Mouse (Mus musculus) lung, adult 18-20 months (tissue): ENCODE results near the gene Myf5.

Experiments used
- DNase-seq, 2 experiments: peaks; one replicate each; pipeline ENCODE4 v3.0.0; 2022; ENCODE audit warnings: mixed read lengths in 2 of 2

Myf5 gene

DNA sequence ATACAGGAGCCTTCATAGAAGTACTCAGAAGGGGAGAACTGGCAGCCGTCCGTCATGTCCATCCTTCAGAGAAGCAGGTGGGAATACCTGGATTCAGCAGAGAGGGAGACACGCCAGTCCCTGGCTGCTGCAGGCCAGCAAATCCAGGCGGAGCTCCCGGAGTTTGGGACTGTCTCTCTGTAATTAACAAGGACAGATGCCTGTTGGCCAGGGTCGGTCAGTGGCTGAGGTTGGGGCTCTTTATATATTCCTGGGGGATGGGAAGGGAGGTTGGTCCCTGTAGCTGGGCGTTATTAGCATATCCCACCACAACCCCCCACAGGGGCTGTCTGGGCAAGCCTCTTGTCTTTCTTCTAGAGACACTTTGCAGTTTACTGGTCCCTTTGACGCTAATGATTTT, at the start of gene Myf5:
Gene Myf5, minus strand, starts transcription at position 265 of the 400 bp plus-strand sequence.
- DNase-seq: no peak

DNA sequence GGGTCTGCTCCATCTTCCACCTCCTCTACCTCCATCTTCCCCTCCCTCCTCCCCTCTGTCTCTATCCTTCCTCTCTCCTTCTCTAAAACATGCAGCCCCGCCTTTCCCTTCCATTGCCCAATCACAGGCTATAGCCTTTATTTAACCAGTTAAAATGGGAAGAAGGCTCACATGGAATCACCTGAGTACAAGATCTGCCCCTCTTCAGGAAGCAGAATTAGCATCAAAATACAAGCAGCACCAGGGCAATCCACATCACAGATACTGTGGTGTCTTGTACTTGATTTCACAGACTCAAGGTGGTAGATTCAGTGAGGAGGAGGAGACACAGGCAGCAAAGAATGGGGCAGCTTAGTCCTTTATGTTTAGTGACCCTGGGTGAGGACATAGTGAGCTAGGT, 42.8 kb upstream of the Myf5 start:
- no peak for DNase-seq

DNA sequence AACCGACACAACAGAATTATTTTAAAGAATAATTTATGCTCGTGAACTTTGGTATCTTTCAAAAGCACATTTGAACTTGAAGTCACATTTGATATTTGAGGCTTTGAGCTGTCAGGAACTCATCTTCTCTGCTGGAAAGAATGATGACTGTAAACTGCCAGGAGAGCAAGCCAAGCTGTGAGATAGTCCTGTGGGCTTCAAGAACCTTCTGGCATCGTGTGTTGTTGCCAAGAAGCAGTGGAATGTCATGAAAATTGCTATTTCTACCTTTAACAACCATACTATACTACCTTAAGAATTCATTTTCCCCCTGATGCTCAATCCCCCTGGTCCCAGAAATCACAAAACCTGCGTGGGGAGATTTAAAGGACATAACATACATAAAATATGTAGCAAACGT, 33.3 kb upstream of the Myf5 start:
- DNase-seq: no peak

- no peak for DNase-seq
Measured at GRCm38 (mm10) chr10:107516641-107517040, 30.7 kb upstream of the Myf5 start.

- DNase-seq: no peak
Measured at GRCm38 (mm10) chr10:107514735-107515134, 28.8 kb upstream of the Myf5 start.

- DNase-seq: no peak
Measured at GRCm38 (mm10) chr10:107506397-107506796, 20.5 kb upstream of the Myf5 start.

GRCm38 (mm10) chr10:107503430-107503829, 17.5 kb upstream of the Myf5 start:
- no peak for DNase-seq

GRCm38 (mm10) chr10:107502193-107502592, 16.3 kb upstream of the Myf5 start:
- DNase-seq: no peak

- DNase-seq: no peak
Measured at GRCm38 (mm10) chr10:107499656-107500055, 13.7 kb upstream of the Myf5 start.

DNA sequence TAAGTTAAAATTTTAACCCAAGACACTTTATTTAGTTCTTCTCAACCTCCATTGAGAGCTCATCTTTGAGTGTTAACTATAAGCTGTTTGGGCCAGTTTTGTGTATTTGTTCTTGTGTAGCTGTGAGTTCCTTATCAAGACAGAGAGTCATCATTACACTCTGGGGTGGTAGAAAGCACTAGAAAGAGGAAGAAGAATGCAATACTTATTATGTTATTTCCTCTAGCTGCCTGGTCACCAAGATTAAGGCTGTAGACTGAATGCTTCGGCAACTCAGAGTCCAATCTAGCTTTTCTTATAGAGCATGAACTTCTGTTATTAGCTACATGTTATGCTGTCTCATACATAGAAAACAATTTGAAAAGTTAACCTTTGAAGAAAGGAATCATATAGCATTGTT, 10.5 kb upstream of the Myf5 start:
- DNase-seq: no peak

DNA sequence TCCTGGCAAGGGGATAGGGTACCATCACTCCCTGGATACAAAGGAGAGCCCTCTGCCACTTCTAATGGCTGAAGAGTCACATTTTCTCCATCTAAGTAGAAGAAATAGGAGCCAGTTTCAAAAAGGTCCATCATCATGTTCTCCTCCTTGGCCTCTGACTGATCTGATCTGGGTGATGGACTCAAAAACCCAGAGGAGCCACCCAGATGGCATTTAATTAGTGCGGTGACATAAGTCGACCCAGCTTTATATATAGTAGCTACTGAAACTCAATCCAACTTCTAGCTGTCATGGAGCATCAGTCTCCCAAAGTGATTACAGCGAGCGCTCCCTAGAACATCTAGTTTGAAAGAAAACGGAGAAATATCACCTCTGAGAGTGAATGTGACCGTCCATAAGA, 8.6 kb upstream of the Myf5 start, which contains the start of gene Myf6:
Gene Myf6, minus strand, starts transcription at position 170 of the 400 bp plus-strand sequence.
- DNase-seq: no peak

DNA sequence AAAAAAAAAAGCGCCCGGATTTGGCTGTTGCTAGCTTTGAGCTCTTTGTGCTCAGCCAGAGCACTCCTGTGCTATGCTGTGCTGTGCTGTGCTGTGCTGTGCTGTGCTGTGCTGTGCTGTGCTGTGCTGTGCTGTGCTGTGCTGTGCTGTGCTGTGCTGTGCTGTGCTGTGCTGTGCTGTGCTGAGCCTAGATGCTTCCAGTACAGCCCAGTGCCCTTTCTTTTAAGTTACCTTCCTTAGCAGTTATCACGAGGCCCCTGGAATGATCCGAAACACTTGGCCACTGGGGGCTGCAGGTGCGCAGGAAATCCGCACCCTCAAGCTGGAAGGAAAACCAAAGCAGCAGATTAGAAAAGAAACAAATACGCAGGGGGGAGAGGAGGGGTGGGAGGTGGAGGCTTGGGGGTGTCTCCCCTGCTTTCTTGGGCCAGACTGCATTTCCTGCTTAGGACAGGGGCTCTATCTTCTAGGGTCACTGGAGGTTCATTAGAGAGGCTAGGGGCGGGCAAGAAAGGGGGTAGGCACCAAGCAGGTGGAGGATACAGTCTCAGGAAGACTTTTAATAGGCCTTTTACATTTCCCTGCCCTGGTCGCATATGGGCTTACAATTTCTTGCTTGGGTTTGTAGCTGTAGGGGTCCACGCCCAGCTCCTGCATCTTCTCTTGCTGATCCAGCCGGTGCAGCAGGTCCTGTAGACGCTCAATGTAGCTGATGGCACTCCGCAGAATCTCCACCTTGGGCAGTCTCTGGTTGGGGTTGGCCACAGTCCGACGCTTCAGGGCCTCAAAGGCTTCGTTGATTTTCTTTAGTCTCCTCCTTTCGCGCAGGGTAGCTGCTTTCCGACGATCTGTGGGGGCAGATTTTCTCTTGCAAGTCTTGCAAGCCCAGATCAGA, 7.9 kb upstream of the Myf5 start:
- DNase-seq: no peak

DNA sequence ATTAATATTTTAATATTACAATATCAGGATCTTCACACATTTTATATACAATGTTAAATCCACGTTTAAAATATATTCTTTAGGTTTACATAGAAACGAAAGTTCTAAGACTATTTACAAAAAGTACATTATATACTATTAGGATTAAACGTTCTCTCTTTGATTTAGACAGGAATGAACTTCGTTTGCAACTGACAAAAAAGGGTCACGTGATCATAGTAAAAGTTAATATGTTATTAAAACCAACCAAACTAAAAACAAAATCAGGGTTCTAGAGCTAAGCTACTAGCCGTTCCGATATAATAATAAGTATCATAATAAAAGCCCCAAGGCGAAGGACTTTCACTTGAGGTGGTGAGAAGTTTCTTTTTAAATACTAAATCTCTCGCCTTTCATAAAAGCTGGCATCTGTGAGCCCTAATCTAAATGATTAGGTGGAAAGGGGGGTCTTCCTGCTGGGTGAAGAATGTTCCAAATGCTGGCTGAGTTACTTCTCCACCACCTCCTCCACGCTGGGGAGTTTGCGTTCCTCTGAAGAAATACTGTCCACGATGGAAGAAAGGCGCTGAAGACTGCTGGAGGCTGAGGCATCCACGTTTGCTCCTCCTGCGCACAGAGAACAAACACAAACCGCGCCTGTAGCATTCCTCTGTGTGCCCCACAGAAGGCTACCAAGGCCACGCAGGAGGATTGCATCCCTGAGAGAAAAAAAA, 7.1 kb upstream of the Myf5 start:
- DNase-seq: no peak

DNA sequence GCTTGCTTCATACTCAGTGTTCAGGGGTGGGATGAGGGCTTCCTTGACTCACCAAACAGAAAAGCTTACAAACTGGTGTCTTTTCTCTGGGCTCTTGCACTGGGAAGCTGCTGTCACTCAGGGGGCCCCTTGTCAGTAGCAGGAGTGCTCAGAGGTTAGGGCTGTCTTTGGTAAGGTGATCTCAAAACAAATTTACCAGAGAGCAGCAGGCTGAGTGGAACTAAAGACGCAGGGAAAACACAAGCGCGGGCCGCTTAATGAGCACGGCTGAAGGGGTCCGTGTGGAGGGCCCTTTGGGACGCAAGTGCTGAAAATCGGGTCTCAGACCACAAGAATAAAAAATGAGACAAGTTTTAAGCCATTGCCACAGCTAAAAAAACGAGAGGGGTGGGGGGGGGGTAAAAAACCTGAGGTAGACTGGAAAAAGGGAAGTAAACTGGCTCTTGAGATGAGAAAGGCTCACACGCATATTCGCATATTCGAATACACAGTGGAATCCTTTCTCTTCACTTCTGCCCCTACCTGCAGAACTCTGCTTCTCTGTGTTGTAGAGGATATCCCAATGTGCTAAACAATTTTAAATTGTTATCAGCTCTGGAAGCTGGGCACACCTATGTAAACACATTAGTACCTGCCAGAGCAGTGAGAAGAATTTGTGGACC, 2.9 kb upstream of the Myf5 start:
- no peak for DNase-seq

DNA sequence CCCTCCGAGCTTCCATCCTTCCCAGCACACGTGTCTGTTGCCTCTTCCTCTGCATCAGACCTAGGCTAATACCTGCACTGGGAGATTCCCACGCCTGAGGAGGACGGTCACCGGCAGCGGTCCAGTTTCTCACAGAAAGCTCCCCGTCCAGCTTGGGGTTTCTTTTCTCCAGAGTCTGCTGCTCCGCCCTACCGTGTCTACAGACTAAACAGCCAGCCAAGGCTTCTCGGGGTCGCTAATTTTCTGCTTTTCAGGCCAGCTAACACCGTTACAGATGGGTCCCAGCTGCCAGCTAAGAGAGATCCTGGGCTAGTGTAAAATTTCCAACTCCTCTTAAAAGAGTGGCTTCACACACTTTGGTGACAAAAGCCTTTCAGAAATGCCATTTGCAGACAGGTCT, 836 bp upstream of the Myf5 start:
- DNase-seq: no peak

DNA sequence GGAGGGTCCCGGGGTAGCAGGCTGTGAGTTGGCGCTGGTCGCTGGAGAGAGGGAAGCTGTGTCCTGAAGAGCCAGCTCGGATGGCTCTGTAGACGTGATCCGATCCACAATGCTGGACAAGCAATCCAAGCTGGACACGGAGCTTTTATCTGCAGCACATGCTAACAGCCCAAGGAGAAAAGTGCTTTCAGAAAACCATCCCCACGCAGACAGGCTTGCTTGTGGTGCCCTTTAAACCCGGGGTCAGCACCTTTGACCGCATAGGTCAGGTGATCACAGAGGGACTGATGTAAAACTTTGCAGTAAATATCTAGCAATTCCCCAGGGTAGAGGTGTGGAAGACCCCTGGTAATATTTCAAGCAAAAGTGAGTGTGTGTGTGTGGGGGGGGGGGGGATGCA, 1.9 kb downstream of the Myf5 start:
- DNase-seq: no peak

DNA sequence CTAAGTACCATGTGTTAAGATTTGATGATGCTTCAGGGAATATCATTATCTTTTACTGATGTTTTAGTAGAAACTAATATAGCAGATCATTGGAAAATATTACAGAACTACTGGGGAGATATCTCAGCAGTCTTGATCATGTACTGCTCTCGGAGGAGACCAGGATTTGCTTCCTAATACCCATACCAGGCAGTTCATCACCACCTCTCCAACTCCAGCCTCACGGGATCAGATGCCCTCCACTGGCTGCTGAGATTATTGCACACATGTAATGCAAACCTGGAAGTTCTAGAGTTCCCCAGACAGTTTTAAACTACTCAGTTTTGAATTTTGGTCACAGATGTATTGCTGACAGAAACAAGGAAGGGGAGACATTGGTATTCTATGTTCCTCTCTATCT, 12.4 kb downstream of the Myf5 start:
- DNase-seq: no peak

DNA sequence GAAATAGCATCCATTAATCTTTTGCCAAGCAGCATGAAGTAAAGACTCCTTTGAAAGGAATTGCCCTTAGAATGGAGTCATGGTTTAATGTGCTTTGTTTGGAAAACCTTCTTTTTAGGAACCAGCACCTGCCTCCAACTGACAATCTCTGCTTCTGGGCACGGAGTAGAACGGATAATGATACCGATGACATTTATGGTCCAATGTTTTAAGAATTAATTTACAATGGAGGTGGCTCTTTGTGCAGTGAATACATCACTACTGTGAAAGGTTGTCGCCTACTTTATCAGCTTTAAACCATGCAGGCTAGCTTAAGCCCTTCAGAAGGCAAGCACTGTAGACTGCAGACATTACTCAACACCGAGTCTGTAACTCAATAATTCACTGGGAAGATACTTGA, 14.2 kb downstream of the Myf5 start:
- no peak for DNase-seq

DNA sequence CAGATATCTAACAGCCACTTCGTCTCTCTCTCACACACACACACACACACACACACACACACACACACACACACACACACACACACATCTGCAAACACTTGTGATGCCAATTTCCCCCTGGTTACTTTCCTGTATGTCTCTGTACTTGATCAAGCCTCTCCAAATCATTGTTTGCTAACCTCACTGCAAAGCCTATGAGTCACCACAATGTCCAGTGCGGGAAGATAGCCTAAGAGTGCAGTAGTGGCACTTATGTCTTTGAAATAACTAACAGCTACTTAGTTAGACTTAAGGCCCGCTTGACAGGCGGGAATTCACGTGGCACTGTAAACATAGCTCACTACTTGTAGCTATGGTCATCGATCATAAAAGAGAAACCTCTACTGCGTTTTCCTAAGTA, 18.1 kb downstream of the Myf5 start:
- peak; percentile 7 to 47 for DNase-seq

GRCm38 (mm10) chr10:107449496-107450330, 36.2 kb downstream of the Myf5 start:
- no peak for DNase-seq

GRCm38 (mm10) chr10:107442781-107443180, 43.2 kb downstream of the Myf5 start:
- DNase-seq: peak in 1 of 2 experiments; percentile 7

- DNase-seq: no peak
Measured at GRCm38 (mm10) chr10:107436967-107437366, 49.0 kb downstream of the Myf5 start.
